Mouse (Mus musculus) CD4-positive naive resting alpha-beta T cell, adult 76 days (primary cell): ENCODE results near the gene Dcxr. TPM values are rescaled to one million over a fixed set of nuclear protein-coding genes. Genes with fewer than 3 reads are reported as not detected.

Experiments used
- total RNA-seq: library from RNA; stranded (reverse); gene quantifications from one replicate; pipeline ENCODE4 v1.2.4, GENCODE M21; 2023

Dcxr gene
- total RNA-seq: 3.0 TPM

DNA sequence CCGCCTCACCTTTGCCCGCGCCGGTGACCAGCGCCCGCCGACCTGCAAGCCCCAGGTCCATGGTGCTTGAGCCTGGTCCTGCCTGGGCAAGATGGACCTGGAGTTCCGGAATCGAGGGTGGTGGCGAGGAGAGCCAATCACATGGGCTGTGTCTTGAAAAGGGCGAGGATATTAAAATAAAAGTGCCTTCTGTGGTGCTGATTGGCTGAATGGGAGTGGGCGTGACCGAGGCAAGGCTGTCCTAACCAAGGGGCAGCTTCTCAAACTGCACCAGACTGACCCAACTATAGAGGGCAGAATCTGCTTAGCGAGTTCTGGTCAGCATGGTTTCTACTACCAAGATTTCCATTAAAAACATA lies at the start of gene Dcxr:
Gene Dcxr (minus strand): TSS at position 113 of the 359 bp plus-strand sequence.

DNA sequence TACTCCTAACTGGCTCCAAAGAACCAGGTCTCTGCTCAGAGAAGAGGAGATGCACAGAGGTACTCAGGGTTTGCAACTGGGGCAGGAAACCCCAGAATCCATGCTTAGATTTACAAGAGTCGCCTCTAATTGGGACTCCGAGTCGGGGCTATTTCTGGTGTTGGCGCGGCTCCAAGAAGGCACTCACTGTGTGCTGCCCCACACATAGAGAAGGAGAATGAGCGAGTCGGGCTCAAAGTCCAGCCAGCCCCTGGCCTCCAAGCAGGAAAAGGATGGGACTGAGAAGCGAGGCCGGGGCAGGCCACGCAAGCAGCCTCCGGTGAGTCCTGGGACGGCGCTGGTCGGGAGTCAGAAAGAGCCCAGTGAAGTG lies 35.6 kb upstream of the Dcxr start, which contains the start of gene Hmga1b:
Gene Hmga1b (plus strand): TSS at position 123 of the 370 bp plus-strand sequence.

DNA sequence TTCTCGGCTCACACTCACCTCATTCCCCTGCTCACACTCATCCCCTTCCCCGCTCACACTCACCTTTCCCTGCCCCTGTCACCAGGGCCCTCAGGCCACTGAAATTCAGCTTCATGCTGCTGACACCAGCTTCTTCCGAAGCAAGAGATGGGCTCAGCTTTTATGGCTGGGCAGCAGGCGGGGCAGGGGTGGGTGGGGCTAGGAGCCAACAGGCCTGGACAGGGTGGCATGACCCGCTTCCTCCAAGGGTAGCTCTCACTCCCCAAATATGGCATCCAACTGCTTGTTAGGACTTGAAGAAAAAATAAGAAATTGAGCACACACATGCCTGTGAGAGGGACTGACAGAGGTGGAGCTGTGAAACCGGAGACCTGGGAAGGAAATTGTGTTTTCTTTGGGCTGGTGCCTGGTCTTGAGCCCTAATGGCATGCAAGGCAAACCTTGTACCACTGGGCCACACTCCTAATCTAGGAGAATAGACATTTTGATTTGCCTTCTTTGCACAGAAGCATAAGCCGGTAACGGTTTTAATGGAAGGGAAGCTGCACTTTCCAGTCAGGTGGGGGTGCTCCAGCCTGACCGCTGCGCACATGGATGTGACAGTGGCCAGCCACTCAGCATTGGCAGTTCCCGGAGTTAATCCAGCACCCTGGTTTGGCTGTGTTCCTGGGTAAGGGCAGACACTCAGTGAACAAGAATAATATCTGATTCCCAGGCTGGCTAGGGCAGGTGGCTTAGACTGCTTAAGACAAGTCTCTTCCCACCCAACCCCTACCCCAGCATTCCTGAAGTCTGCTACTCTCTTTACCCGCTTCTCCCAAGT lies 5.0 kb upstream of the Dcxr start, which contains the start of gene Cbr2:
Gene Cbr2 (minus strand): TSS at position 257 of the 823 bp plus-strand sequence.

DNA sequence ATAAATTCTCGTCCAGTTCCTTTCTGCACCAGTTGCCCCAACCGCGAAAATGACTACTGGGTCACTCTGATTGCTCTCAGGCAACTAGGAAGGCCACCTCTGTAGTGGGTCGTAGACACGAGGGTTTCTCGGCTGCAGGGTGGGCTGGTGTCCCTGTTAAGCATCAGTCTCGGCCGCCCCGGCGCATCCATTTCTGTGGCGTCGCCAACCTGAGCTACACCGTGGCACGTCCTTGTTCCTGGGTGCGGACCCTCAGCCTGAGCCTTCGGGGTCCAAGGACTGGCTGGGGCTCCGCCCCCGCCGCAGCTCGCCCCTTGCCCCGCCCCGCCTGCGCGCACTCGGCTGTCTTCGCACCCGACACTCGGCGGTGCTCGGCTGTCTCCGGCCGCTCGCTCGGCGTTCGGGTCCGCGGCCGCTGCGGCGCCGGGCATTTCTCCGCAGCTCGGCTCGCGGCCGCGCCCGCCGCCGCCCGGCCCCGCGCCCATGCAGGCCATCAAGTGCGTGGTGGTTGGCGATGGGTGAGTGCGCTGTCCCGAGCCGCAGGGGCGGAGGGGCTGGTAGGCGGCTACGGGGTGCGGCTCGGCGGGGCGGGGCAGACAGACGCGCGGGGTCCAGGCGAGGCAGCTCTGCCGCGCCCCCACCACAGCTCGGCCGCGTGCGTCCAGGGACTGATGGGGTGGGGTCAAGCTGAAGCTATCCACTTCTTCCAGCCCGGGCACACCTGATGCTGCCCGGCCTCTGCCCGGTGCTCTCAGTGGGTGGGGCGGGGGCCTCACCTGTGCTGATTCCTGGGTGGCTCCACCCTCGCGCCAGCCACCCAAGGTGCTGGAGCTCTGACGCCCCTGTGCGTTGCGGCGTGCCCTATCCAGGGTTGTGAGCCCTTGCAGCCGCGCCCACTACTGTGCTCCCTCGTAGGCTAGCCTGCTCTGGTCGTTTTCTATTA lies 5.7 kb downstream of the Dcxr start, which contains the start of gene Rac3:
Gene Rac3 (plus strand): TSS at position 347 of the 943 bp plus-strand sequence.

DNA sequence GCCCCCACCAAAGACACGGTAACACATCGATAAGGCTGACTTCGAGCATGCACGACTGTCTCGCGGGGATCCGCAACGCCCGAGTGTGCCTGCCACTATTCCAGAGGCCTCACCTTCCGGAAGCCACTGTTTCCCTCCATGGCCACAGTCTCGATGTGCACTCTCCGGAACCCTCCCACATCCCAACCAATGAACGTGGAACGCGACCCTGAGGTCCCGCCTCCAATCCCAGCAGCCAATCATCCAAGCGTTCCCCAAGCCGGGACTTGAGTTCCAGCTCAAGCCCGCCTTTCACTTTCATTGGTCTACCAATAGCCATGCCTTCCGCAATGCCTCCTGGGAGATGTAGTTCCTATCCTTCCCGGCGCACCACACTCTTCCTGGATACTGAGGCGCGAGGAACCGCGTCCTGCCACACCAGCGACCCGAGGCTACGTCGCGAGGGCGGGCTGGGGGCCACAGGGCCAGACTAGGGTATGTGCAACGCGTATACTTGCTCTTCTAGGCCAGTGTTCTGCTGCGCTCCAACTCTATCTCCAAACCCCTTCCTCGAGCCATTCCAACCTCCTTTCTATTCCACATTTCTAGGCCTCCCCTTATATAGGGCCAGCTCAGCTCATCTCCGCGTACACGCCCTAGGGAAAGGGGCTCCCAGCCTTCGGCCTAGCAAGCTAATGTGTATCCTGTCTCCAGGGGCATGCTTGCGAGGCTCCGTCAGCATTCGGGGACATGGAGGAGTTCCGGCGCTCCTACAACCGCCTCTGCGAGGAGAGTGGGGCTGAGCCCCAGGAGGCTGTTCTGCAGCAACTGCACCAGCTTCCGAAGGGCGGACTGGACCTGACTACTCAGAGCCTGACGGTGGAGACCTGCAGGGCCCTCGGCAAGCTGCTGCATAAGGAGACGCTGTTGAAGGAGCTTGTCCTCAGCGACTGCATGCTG lies 13.2 kb downstream of the Dcxr start, which contains the start of the genes Cenpx and Lrrc45:
Gene Cenpx (minus strand): TSS at position 159 of the 939 bp plus-strand sequence.
Gene Lrrc45 (plus strand): TSS at position 346 of the 939 bp plus-strand sequence.

Other genes with a start within 250 kb of the Dcxr start
- 32.6 TPM for gene Mrpl12, start 242.7 kb downstream of the Dcxr start, total RNA-seq
- gene Slc25a10, start 235.4 kb downstream of the Dcxr start, total RNA-seq: 9.1 TPM
- gene Gcgr, start 196.6 kb downstream of the Dcxr start, total RNA-seq: not detected
- gene Mcrip1, start 177.6 kb downstream of the Dcxr start, total RNA-seq: 37.9 TPM
- gene Ppp1r27, start 176.1 kb downstream of the Dcxr start, total RNA-seq: not detected
- gene P4hb, start 154.0 kb downstream of the Dcxr start, total RNA-seq: 114 TPM
- gene Arhgdia, start 145.7 kb downstream of the Dcxr start, total RNA-seq: 372 TPM
- gene Alyref, start 128.9 kb downstream of the Dcxr start, total RNA-seq: 104 TPM
- 57.5 TPM for gene Anapc11, start 128.9 kb downstream of the Dcxr start, total RNA-seq
- gene Npb, start 118.8 kb downstream of the Dcxr start, total RNA-seq: 6.0 TPM
- 152 TPM for gene Pcyt2, start 109.3 kb downstream of the Dcxr start, total RNA-seq
- 96.6 TPM for gene Sirt7, start 102.0 kb downstream of the Dcxr start, total RNA-seq
- gene Mafg, start 93.7 kb downstream of the Dcxr start, total RNA-seq: 53.1 TPM
- 2.8 TPM for gene Pycr1, start 83.5 kb downstream of the Dcxr start, total RNA-seq
- gene Myadml2, start 79.1 kb downstream of the Dcxr start, total RNA-seq: not detected
- not detected for gene Notum, start 66.1 kb downstream of the Dcxr start, total RNA-seq
- 106 TPM for gene Aspscr1, start 54.3 kb downstream of the Dcxr start, total RNA-seq
- 18.0 TPM for gene Cenpx, start 13.5 kb downstream of the Dcxr start, total RNA-seq
- gene Lrrc45, start 13.4 kb downstream of the Dcxr start, total RNA-seq: 31.1 TPM
- gene Rac3, start 5.8 kb downstream of the Dcxr start, total RNA-seq: 1.1 TPM
- gene Cbr2, start 4.8 kb upstream of the Dcxr start, total RNA-seq: not detected
- 22.0 TPM for gene Hmga1b, start 35.5 kb upstream of the Dcxr start, total RNA-seq
- gene Rfng, start 56.9 kb upstream of the Dcxr start, total RNA-seq: 12.3 TPM
- 56.1 TPM for gene Gps1, start 57.0 kb upstream of the Dcxr start, total RNA-seq
- 51.9 TPM for gene Dus1l, start 69.1 kb upstream of the Dcxr start, total RNA-seq
- 142 TPM for gene Fasn, start 97.3 kb upstream of the Dcxr start, total RNA-seq
- 0.44 TPM for gene Ccdc57, start 205.6 kb upstream of the Dcxr start, total RNA-seq
- gene Slc16a3, start 221.2 kb upstream of the Dcxr start, total RNA-seq: 7.7 TPM